Mouse (Mus musculus) urinary bladder, postnatal 10 days (tissue): Measurements from ENCODE around the gene 1700092M07Rik.
A peak's percentile ranks its signal among the peaks of the same experiment; 100 is the strongest.

Experiments
- DNase-seq: peaks from one replicate; pipeline ENCODE4 v3.0.0; 2022; ENCODE audit warnings: low spot score

The 1700092M07Rik gene

GRCm38 (mm10) chr19:8740603-8741002, at the start of gene 1700092M07Rik:
Gene 1700092M07Rik (plus strand): TSS chr19:8740718.
- no peak for DNase-seq

GRCm38 (mm10) chr19:8691871-8692539, 48.5 kb upstream of the 1700092M07Rik start:
- no peak for DNase-seq

GRCm38 (mm10) chr19:8692740-8693139, 47.8 kb upstream of the 1700092M07Rik start:
- DNase-seq = no peak

GRCm38 (mm10) chr19:8695330-8695729, 45.2 kb upstream of the 1700092M07Rik start:
- DNase-seq = no peak

GRCm38 (mm10) chr19:8699652-8700051, 40.9 kb upstream of the 1700092M07Rik start:
- no peak for DNase-seq

- no peak for DNase-seq
These were observed 38.1 kb upstream of the 1700092M07Rik start for GRCm38 (mm10) chr19:8702458-8702857.

GRCm38 (mm10) chr19:8703571-8703970, 36.9 kb upstream of the 1700092M07Rik start:
- no peak for DNase-seq

- DNase-seq = no peak
These were observed 35.4 kb upstream of the 1700092M07Rik start for GRCm38 (mm10) chr19:8705026-8705708.

GRCm38 (mm10) chr19:8706132-8706667, 34.3 kb upstream of the 1700092M07Rik start:
- DNase-seq = no peak

- no peak for DNase-seq
These were observed 33.6 kb upstream of the 1700092M07Rik start for GRCm38 (mm10) chr19:8706930-8707329.

GRCm38 (mm10) chr19:8708954-8709353, 31.6 kb upstream of the 1700092M07Rik start:
- DNase-seq = no peak

- no peak for DNase-seq
These were observed 30.5 kb upstream of the 1700092M07Rik start for GRCm38 (mm10) chr19:8710057-8710456.

GRCm38 (mm10) chr19:8711506-8711905, 29.0 kb upstream of the 1700092M07Rik start:
- no peak for DNase-seq

GRCm38 (mm10) chr19:8711949-8712869, 28.3 kb upstream of the 1700092M07Rik start:
- DNase-seq = no peak

GRCm38 (mm10) chr19:8712870-8713305, 27.6 kb upstream of the 1700092M07Rik start:
- peak; percentile 47 for DNase-seq

GRCm38 (mm10) chr19:8713306-8713996, 27.1 kb upstream of the 1700092M07Rik start:
- DNase-seq = peak; percentile 83

GRCm38 (mm10) chr19:8713997-8714652, 26.4 kb upstream of the 1700092M07Rik start:
- DNase-seq = no peak

GRCm38 (mm10) chr19:8714653-8715481, 25.7 kb upstream of the 1700092M07Rik start:
- no peak for DNase-seq

- DNase-seq = no peak
These were observed 24.4 kb upstream of the 1700092M07Rik start for GRCm38 (mm10) chr19:8715868-8716766.
